Mouse (Mus musculus): ENCODE results near the gene Dnaja4.

DNA sequence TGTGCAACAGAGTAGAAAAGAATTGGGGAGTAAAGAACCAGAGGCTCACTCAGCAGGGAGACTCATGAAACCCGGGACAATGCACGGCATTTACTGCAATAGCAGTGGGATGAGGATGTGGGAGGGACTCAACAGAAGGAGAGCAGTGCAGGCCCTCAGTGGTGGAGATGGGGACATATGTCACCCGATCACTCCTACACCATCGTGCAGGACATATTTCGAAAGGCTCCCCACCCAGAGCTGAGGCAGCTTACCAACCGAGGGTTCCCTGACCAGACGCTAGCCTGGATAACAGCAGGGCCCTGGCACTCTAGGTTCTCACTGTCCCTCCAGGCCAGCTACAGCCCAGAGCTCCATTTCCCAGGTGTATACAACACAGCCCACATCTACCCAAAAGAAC lies 23.5 kb downstream of the Dnaja4 start:
- TF ChIP-seq CTCF (conservative IDR thresholded peaks at IDR 0.05; ENCODE audit: insufficient read depth, insufficient read length, low read depth, low read length) (no peak), POLR2A (IDR thresholded peaks at IDR 0.05; ENCODE audit: low read depth, low read length) (no peak)
